Mouse (Mus musculus) spleen, adult 2 months (tissue): ENCODE data around the gene Maoa.

Source experiments
- CTCF ChIP-seq: fragments of 200-500 bp; IDR thresholded peaks from 2 replicates; pipeline ENCODE4 v1.5.1; 2011; ENCODE audit warnings: mild to moderate bottlenecking, inconsistent platforms; ENCODE audit not compliant: insufficient read depth, insufficient read length, insufficient replicate concordance; ENCODE audit errors: extremely low read depth
- POLR2A ChIP-seq: fragments of 200-500 bp; IDR thresholded peaks from 2 replicates; pipeline ENCODE4 v1.6.1; 2011; ENCODE audit warnings: low read depth, low read length, inconsistent platforms

DNA sequence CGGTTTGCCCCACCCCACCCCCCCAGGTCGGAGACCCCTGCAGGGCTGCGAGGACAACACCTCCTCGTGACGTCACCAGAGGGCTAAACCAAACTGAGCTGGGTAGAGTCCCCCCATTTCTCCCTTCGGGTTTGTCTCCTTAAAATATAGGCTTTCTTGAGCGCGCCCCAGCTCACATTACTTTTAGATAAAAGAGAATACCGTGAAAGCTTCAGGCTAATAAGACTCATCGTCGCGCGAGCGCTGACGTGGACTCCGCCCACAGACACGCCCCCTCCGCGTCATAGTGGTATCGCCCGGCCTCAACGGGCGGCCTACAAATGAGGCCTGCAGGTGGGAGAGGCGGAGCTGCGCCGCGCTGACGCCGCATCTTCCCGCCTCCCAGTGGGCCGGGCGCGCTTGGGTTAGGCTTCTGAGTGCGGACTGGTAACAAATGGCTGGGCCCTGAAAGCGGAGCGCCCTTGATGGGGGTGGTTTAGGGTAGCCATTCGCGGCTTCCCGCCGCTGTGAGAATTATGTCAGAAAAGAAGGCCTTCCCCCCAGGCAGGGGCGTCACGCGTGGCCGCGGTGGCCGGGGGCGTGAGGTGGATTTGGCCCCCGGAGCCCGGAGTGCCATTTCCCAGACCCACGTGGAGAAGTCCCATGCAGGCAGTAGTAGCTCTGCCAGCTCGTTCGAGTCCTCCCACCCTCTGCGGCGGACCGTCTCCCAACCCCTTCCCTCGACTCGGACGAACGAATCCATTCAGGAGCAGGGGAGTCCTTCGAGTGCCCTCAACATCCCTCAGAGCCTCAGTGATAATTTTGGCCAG, 1.1 kb upstream of the Maoa start:
- no peak for TF ChIP-seq CTCF
- TF ChIP-seq POLR2A, result no peak
